Mouse (Mus musculus) cerebellum, adult 9-11 months (tissue): Measurements from ENCODE around the gene Scgb1b29.
"Not testable (repeated sequence)": the region's sequence is repeated elsewhere in the genome, so short reads cannot be mapped to it uniquely, and the experiment has no call there.

ENCODE experiments used
- DNase-seq: peaks from one replicate; pipeline ENCODE4 v3.0.0; 2022

Scgb1b29 gene

DNA sequence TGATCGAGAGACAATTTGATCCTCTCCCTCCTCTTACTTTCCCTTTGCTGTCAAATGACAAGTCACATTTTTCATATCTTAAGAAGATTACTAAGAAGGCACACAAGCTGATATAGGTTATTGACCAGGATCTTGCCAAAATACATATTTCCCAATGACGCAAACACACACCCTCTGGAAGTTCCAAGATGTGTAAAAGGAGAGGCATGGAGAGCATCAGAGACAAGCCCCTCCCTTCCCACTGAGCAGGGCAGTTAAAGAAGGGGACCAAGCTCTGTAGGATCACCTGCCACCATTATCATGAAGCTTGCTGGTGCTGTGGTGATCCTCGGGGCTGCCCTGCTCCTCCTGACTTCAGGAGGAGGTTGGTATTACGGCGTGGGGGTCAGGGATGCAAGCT lies at the start of gene Scgb1b29:
TSS of gene Scgb1b29 (plus strand) at position 301 of the 400 bp plus-strand sequence.
- DNase-seq, result not testable (repeated sequence)

GRCm38 (mm10) chr7:32428636-32429035 lies 12.7 kb upstream of the Scgb1b29 start:
- DNase-seq, result not testable (repeated sequence)
